Mouse (Mus musculus) adipocyte (in vitro differentiated cells): ENCODE measurements around the gene Fbxo41.
A peak's percentile ranks its signal among the peaks of the same experiment; 100 is the strongest.

Experiments used
- DNase-seq: peaks from one replicate; pipeline ENCODE4 v3.0.0-alpha.2; 2016; ENCODE audit warnings: low spot score

The Fbxo41 gene

GRCm38 (mm10) chr6:85447351-85447750 lies 55.4 kb downstream of the Fbxo41 start:
- DNase-seq = no peak

DNA sequence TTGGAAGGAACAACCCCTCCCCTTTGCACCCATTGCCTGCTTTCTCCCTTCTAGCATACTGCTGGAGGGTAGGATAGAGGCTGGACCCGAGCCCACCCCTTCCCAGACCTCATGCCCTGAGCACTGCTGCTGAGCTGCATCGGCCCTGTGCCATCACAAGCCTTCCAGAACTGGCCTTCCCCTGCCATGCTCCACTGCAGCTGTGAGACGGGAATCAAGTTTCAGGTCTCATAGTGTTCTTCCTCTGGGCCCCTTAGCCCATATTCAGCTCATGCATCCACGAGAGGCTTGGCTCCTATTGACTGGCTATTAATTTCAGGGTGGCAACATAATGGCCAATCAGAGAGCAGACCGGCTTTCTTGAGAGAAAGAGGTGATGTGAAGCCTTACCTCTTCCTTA lies 57.5 kb downstream of the Fbxo41 start:
- DNase-seq = no peak

- DNase-seq = peak; percentile 53
Measured at GRCm38 (mm10) chr6:85444266-85444965, 58.4 kb downstream of the Fbxo41 start.

GRCm38 (mm10) chr6:85443488-85444233 lies 59.1 kb downstream of the Fbxo41 start:
- no peak for DNase-seq

- DNase-seq = no peak
Measured at GRCm38 (mm10) chr6:85441142-85441541, 61.7 kb downstream of the Fbxo41 start.

DNA sequence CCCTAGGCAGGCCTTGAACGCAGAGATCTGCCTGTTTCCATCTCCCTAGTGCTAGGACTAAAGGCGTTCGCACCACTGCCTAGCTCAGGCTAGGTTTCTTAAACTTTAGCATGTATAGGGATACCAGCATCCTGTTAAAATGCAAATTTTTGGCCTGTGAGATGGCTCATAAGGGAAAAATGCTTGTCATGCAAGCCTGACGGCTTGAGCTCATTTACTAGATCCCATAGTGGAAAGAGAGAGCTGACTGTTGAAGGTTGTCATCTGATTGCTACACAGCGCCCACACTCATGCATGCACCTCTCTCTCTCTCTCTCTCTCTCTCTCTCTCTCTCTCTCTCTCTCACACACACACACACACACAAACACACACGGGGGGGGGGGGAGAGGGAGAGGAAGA lies 66.2 kb downstream of the Fbxo41 start:
- DNase-seq = no peak

DNA sequence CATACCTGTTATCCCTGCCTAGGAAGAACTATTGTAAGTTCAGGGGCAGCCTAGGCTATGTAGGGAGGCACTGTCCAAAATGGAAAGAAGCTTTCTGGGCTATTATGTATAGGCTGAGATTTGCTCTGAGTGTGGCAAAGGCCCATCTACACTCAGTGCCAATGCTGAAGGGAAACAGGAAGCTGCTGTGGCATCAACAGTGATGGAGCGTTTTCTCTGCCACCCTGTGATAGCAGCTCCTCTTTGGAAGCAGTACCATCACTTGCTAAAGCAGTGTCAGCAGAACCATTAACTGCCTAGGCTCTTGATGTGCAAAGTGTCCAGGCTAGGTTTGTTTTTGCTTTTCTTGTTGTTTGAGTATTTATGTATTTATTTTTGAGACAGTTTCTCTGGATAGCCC lies 66.6 kb downstream of the Fbxo41 start:
- DNase-seq = no peak

GRCm38 (mm10) chr6:85433865-85434264 lies 68.9 kb downstream of the Fbxo41 start:
- DNase-seq = no peak

GRCm38 (mm10) chr6:85431842-85432431 lies 70.9 kb downstream of the Fbxo41 start, which contains the start of gene Smyd5:
Gene Smyd5 (plus strand): TSS chr6:85431989.
- peak; percentile 85 for DNase-seq

- no peak for DNase-seq
Measured at GRCm38 (mm10) chr6:85431274-85431841, 71.4 kb downstream of the Fbxo41 start.

DNA sequence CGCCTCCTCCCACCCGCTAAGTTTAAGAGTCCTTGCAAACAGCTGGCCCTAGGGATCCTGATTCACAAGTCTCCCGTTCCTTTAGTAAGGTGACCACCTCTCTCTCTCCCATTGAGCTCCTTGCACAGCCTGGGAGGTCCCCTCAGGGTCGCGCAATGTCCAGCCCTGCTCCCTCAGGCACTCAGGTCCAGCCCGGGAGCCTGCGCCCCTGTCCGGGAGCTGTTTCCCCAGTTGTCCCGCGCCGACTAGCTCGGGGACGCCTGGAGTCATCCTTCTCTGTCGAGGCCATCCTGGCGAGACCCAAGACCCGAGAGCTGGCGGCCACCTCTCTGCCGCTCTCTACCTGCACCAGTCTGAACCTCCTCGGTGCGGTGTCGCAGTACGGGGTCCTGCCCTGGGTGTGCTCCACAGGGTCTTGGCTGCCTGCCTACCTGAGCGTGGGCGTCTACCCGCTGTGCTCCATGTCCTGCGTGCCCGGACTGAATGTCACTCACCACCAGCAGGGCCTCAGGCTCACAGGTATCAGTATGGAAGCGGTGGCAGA lies 78.9 kb downstream of the Fbxo41 start, which contains the start of gene Noto:
TSS of gene Noto (plus strand) at position 51 of the 544 bp plus-strand sequence.
- DNase-seq = no peak
